Mouse (Mus musculus) erythroid progenitor cell, adult 5-6 weeks (primary cell): Measurements from ENCODE around the gene Ern1. TPM values are rescaled to one million over a fixed set of nuclear protein-coding genes. Genes with fewer than 3 reads are reported as not detected.
"Not testable (repeated sequence)": the region's sequence is repeated elsewhere in the genome, so short reads cannot be mapped to it uniquely, and the experiment has no call there.

Experiments used
- ATAC-seq: replicated peaks from 2 replicates; pipeline ENCODE4 v1.8.0; 2016; ENCODE audit warnings: moderate number of reproducible peaks, mild to moderate bottlenecking, moderate TSS enrichment, inconsistent platforms; ENCODE audit not compliant: poor library complexity, low FRiP score, severe bottlenecking
- total RNA-seq, 2 experiments: library from RNA; stranded (forward) in 1 of 2; stranded (reverse) in 1 of 2; fragments of 150-400 nt in 1 of 2; fragments of 186-747, 209-891 nt in 1 of 2; gene quantifications; 2 replicates each; pipeline versions ENCODE4 v1.2.3 to v1.2.4; 2015 to 2017; ENCODE audit warnings: low replicate concordance in 2 of 2

Ern1 gene
- total RNA-seq, 2 experiments from 2014 or later = 6.7 to 8.8 TPM

DNA sequence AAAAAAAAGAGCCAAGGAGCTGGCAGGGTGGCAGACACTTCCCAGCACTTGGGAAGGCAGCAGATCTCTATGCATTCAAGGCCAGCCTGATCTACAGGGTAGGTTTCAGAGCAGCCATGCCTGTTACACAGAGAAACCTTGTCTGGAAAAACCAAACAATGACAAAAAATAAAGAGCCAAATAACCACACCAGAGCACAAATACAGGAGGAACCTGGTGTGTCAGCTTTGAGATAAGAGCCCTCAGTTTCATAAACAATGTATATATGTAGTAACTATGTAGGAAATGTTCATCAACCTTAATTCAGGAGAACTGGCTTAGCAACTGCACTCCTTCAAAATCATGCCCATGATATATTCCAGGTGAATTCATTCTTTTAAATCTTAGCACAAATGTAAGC, 16.5 kb upstream of the Ern1 start:
- no peak for ATAC-seq

DNA sequence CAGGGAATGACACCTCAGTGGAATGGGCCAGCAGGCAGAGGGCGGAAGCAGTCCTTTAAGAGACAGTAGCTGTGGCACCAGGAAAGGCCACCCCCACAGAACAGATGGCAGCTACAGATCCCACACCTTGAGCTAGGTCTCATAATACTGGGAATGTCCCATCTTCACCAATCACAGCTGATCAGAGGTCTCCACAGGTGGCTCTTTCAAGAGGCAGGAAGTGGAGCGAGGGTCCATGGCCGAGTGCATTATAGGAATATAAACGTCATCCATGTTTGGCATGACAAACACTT, 15.7 kb upstream of the Ern1 start:
- ATAC-seq = no peak

DNA sequence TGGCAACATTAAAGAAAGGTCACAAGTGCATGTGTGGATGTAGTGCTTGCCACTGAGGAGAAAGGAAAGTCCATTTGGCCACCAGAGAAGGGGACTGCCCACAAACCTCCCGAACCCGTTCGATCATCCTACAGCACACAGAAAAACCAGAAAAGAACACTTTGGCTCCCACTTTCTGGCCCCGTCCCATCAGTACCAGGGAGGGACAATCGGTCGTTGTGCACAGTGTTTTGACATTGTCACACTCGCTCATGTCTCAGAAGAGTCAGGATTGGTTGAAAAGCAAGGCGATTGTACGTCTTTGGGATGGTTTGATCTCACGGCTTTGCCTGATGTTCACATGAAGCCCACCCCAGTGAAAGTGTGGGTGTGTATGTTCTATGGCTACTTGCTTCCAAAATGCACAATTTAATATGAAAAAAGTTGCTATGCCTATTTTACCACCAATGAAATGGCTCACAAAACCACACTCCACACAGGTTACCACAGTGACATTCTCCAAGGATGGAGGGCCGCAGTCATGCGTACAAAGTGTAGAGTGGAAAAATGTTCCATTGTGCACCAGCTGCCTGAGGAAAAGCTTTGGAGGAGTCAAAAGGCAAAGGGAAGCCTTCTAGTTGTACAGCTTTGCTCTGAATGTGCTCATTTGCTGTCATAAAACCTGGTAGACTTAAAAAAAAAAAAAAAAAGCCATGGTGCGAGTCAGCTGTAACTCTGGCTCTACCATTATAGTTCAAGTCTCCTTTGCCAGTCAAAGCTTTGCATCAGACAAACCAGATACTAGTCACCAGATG, 15.2 kb upstream of the Ern1 start:
- ATAC-seq = no peak

DNA sequence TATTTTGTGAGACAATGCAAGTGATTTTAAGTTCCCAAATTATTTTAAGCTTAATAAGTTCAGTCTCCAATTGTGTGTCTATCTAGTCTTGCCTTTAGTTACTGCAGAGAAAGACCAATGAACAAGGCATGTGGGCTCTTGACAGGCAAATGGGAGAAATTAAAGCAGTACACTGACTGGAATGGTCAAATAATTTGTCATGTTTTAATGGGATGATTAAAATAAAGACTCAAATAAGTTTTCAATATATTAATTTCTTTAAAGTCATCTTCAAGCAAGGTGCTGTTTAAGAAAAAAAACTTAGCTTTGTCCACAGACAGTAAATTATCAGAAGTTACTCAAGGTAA, 14.5 kb upstream of the Ern1 start:
- ATAC-seq = no peak

DNA sequence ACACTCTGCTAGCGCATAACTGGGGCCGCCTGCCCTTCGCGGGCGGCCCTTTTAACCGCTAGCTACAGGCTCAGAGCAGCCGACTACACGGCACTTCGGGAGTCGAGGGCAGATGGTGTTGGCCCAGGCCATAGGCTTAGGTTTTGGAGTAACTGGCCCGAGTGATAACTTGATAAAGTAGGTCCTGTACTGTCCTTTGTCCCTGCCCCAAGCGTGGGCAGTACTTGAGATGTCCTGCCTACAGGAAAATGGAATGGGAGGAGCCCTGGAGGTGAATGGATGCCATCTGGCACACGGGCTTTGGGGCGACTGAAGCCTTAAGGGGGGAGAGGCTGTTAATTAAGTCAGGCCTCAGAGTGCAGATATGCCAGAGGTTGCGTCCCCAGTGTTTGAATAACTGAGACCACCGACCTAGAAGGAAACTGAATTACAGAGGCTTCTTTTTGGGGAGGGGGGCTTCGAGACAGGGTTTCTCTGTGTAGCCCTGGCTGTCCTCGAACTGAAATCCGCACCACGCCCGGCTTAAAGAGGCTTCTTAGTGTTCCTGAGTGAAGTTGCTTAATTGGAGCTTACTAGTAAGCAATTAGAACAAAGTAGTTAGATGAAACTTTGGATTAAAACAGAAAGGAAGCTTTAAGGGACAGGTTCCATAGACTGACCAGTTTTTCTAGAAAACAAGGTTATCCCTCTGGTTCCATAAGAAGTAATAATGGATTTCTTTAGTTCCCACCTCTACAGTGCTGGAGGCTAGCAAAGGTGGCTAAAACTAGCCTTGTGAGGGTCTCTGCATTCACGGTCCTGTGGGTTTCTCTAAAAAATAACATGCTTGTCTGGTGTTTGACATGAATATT, 13.9 kb upstream of the Ern1 start:
- peak; percentile 56 for ATAC-seq

DNA sequence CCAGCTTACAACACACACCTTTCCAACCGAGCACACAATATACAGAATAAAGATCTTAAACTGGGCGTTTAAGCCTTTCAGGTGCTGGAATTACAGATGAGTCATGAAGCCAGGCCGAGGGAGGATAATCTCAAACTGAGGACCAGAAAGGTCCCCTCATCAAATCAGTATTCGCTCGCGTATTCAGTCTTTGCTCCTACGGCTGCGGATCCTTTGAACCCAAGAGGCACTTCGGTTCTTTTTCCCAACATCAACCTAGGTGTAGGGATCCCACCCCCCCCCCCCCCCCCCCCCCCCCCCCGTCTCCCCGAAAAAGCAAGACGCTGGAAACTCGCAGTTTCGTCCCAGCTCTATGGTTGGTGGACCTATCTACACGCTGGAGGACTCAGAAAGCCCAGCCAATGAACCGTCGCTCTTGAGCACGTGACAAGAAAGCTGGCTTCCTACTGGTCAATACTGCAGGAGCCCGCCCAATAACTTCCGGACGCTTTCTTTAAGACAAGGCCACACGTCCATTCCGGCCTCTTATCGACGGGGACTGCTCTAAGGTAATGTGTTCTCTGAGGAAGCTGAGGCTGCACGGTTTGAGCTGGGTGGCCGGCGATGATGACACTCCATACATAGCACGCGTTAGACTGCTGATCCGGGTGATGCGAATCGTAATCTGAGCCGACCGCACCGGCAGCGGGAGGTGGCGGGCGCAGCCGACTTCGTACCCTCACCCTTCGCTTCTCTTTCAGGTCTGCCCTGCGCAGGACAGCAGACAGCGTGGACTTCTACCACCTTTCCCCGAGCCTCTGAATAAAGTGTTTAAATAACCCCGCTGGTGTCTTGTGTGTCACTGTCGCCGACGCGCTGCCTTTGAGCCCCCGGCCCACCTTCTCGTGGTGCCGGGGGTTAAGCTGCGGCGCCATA, 13.0 kb upstream of the Ern1 start:
- ATAC-seq = peak; percentile 98

DNA sequence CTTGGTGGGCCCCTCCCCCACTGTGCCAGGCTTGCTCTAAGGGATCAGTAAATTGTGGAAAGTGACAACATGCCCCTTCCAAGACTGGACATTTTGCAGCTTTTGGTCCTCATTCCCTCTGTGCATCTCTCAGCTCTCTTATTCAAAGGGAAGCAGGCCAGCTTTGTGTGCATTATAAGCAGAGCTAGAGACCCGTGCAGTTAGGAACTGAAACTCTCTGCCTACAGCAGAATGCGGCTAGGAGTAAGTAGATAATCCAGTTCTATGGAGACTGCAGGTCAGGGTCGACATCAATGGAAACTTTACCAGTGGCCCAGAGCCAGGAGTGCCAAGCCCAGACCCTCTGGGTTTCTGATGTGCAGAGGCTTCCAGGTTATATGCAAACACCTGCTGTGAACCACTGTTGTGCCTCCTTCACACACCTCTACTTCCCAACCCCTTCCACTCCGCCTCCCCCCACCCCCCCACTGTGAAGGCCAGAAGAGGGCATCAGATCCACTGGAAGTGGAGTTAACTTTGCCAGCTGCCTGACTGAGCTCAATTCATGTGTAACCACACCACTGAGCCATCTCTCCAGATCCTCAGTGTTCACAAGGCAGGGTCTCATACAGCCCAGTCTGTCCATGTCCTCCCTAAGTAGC, 11.2 kb upstream of the Ern1 start:
- no peak for ATAC-seq

DNA sequence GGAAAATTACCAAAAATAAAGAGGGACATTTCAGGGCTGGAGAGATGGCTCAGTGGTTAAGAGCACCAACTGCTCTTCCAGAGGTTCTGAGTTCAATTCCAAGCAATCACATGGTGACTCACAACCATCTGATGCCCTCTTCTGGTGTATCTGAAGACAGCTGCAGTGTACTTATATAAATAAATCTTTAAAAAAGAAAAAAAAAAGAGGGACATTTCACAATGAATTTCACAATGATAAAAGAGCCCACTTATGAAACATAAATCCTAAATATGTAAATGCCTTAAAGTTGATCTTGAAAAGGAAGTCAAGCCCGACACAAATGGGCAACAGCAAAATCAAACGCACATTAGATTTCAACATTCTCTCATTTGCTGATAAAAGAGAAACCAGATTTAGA, 10.3 kb upstream of the Ern1 start:
- no peak for ATAC-seq

DNA sequence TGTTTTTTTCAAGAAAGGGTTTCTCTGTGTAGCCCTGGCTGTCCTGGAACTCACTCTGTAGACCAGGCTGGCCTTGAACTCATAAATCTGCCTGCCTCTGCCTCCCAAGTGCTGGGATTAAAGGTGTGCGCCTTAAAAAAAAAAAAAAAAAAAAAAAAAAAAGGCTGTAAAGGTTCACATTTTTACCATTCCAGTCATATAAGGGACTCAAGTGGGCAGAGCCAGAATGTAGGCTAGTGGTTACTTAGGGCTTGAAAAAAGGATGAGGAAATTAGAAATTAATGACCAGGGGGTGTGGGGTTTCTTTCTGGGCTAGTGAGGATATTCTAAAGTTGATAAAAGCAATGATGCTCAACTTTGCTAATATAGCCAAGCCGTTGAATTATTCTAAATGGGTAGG, 9.4 kb upstream of the Ern1 start:
- ATAC-seq = not testable (repeated sequence)

DNA sequence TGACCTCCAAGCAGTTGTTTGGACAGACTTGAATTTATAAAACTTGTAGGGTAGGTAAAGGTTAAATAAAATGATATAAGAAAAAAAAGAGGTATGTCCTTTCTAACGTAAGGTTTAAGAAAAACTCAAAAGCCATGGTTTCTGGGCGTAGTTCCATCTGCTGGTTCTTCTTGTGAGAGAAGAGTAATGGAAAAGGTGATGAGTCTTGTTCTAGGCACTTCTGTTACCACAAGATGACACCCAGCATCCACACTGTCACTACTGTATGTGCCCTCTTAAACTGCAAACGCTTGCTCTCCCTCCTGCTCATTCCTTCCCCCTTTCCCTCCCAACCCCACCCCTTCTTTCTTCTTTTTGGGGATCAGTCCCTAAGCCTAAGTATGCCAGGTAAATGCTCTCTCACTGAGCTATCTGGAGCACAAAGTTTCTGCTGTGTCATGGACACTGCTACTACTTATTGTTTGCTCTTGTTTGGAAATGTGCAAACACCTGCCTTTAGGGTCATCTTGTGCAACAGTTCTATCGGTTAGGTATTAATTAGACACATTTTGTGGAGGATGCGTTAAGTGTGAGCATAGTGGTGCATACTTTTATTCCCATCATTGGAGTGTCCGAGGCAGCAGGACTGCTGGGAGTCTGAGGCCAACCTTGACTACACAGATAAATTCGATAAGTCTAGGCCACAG, 5.5 kb upstream of the Ern1 start:
- no peak for ATAC-seq

DNA sequence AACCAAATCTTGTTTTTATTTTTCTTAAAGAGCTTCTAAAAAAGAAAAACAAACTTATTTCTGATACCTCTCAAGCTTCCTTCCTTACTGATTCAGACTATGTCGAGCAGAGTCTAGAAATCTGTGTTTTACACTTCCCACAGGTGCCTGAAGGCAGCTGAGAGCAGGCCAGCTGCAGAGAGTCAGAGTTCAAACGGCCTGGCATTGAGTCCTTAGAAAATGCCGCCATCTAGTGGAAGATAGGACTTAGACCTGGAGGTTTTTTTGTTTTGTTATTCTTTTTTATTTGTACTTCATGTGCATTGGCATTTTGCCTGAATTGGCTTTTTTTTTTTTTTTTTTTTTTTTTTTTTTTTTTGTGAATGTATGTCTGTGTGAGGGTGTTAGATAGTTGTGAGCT, 3.7 kb upstream of the Ern1 start:
- 0 out of 2 replicates have a peak, but pooled peaks have one; percentile 24 for ATAC-seq

DNA sequence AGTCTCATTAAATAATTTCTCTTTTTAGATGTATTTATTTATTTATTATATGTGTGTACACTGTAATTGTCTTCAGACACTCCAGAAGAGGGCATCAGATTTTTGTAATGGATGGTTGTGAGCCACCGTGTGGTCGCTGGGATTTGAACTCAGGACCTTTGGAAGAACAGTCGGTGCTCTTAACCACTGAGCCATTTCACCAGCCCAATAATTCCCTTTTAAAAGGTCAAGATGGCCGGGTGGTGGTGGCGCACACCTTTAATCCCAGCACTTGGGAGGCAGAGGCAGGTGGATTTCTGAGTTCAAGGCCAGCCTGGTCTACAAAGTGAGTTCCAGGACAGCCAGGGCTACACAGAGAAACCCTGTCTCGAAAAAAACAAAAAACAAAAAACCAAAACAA, 2.9 kb upstream of the Ern1 start:
- not testable (repeated sequence) for ATAC-seq

DNA sequence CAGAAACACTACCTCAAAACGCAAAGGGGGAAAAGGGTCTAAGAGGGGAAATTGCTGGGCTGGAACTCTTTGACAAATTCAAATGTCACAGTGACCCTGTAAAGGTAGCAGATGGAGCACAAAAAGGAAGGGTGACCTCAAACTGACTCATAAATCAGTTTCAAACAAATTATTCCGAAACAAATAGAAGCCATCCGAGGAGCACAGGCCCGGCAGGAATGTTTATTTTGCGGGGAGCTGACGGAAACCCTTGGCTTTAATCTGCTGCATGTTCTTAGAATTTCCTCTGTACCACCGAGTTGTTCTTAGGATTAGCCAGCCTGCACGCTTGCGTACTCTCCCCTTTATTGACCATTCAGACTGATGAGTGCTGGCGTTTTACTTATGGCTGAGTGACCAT, 2.4 kb upstream of the Ern1 start:
- no peak for ATAC-seq

DNA sequence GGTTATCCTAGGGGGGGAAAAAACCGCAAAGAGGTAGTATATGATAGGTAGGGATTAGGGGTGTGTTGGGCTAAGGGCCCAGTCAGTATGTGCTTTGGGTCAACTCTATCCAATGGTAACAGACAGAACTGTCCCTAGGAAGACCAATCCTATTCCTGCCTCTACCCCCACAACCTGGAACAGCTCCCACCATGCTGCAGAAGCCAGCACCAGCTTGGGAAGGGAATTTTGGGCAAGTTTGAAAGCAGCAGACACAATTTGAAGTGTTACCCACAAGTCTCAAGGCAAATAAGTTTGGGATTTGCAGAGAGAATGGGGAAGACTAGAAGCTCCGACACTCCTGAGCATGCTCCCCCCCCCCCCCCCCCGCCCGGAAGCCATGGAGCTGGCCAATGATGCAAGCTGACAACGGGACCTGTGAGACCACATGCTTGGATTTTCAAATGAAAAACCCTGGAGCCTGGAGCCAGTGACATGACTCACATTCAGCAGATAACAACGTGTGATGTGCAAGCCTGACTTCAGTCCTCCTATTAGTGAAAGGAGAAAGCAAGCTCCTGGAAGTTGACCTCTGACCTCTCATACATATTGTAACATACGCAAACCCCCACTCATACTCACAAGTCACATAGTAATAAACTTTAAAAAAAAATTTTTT, 1.5 kb upstream of the Ern1 start:
- no peak for ATAC-seq

DNA sequence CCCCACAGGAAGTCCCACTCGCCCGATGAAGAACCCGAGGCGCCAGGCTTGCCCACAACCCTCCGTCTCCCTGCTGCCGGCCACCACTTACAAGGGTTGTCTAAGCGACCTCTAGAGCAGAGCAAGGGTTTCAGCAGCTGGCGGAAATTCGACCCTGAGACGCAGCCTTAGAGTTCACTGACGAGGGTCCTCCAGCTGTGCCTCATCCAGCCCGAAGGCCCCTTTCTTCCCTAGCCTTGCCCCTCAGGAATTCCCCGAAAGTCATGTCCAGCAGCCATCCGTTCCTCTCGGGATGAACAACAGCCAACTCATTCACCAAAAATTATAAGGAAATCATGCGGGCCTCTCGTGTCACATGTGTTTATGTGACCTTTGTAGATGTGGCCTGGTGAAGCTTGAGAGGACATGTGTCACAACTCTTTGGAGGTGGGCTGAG, 492 bp upstream of the Ern1 start:
- ATAC-seq = peak; percentile 47

DNA sequence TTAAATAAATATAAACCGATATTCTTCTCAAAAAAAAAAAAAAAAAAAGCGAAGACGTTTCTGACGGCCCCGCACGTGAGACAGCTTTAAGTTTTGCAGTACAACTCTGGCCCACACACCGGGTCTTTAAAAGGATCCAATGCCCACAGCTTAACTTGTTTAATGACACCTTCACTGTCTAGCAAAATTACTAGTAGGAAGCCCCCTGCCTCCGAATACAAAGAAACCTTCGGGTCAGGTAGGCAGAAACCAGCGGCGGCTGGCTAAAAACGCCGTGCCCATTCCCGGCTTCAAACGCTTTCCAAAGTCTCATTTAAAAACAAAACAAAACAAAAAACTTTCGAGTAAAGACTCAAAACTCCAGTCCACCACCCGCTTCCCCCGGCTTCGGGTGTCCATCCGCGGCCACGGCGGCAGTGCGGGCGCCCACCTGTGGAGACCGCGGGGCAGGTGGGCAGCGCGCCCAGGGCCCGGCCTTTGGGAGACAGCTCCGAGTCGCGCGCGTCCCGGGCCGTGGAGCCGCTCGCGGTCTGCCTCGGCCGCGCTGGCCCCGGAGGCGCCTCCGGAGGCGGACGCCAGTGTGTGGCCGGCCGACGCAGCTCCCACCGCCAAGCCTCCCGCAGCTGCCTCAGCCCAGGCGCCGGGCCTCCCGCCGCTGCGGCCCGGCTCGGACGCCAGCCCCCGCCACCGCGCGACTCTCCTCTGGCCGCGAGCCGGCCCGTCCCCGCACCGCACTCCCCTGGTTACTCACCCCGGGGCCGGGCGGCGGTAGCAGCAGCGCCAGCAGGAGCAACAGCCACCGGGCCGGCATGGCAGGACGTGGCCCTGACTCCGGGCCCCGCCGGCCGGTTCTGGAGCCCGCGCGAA, 553 bp downstream of the Ern1 start:
- ATAC-seq = peak; percentile 16

DNA sequence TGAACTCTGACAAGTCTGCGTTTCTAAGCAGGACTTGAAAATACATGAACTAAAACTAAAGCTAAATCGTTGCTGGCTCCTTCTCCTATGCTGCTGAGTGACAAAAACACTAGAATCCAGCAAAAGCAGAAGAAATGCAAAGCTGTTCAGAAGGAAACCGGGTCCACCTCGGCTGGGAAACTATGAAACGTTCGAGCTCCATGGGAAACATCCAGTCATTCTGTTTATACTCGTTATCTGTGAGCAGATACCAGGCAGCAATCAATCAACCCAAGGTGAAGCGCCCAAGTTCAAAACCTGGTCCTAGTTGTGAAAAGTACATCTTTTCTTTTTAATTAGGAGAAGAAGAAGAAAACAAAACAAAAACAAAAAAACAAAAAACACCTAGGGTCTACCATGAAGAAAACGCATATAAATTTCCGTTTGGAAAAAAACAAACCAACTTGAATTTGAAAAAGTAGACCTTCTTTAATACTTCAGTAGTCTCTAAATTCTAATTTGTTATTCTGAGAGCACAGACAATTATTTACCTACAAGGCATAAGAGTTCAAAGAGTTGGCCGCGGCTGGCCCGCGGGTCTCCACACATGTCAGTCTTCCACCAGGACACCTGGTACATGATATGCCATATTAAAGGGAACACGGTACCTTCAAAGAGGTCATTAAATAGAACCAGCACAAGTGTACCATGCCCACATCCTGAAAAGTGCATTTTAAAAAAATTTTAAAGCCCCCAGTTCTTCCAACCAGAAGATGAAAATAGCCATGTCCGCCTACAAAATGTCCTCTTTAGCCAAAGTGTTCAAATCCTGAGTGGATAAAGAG, 1.4 kb downstream of the Ern1 start:
- ATAC-seq = no peak
